Mouse (Mus musculus) hindbrain, embryonic 13.5 days (tissue): ENCODE measurements around the gene Ubxn11. TPM values are rescaled to one million over a fixed set of nuclear protein-coding genes. Genes with fewer than 3 reads are reported as not detected.
A peak's percentile ranks its signal among the peaks of the same experiment; 100 is the strongest.
"Not testable (repeated sequence)": the region's sequence is repeated elsewhere in the genome, so short reads cannot be mapped to it uniquely, and the experiment has no call there.

Source experiments
- ATAC-seq: fragments of 200-750 bp; cut with Nextera tagmentation; 2 replicates; pipeline ENCODE4 v1.8.0; 2017; ENCODE audit warnings: moderate TSS enrichment; ENCODE audit not compliant: low FRiP score
- H3K27ac ChIP-seq: fragments of 300-500 bp; sonication (generic); 2 replicates; pipeline ENCODE4 v1.5.1; 2015; ENCODE audit warnings: inconsistent platforms, mild to moderate bottlenecking, moderate library complexity
- H3K27me3 ChIP-seq: fragments of 300-500 bp; sonication (generic); 2 replicates; pipeline ENCODE4 v1.6.1; 2015; ENCODE audit warnings: mild to moderate bottlenecking, inconsistent platforms
- H3K36me3 ChIP-seq: fragments of 300-500 bp; sonication (generic); 2 replicates; pipeline ENCODE4 v1.6.1; 2015; ENCODE audit warnings: mild to moderate bottlenecking, inconsistent platforms
- H3K4me1 ChIP-seq: fragments of 300-500 bp; sonication (generic); replicated peaks from 2 replicates; pipeline ENCODE4 v1.6.1; 2015; ENCODE audit warnings: inconsistent platforms
- H3K4me2 ChIP-seq: fragments of 300-500 bp; sonication (generic); 2 replicates; pipeline ENCODE4 v1.6.1; 2015; ENCODE audit warnings: inconsistent platforms, mild to moderate bottlenecking, moderate library complexity
- H3K4me3 ChIP-seq: fragments of 300-500 bp; sonication (generic); 2 replicates; pipeline ENCODE4 v1.5.1; 2015; ENCODE audit warnings: mild to moderate bottlenecking, inconsistent platforms
- H3K9ac ChIP-seq: fragments of 300-500 bp; sonication (generic); 2 replicates; pipeline ENCODE4 v1.6.1; 2015; ENCODE audit warnings: mild to moderate bottlenecking, inconsistent platforms
- H3K9me3 ChIP-seq: fragments of 300-500 bp; sonication (generic); 2 replicates; pipeline ENCODE4 v1.6.1; 2016; ENCODE audit warnings: inconsistent platforms
- WGBS: fragments of 180-500 bp; shearing (Covaris S2); methylation state at CpG from one replicate; pipeline ENCODE4 v1.1.7; 2015; 5-methylcytosine and 5-hydroxymethylcytosine counted together
- polyA plus RNA-seq: library from polyadenylated mRNA; unstranded; fragments of >200 nt; fragmentation: Nextera tagmentation; extraction: Ambion mirVana; gene quantifications from 2 replicates; pipeline ENCODE4 v1.2.1, GENCODE M21; 2015

The Ubxn11 gene
- polyA plus RNA-seq, 1 experiment from 2014 or later: 16.0 TPM

DNA sequence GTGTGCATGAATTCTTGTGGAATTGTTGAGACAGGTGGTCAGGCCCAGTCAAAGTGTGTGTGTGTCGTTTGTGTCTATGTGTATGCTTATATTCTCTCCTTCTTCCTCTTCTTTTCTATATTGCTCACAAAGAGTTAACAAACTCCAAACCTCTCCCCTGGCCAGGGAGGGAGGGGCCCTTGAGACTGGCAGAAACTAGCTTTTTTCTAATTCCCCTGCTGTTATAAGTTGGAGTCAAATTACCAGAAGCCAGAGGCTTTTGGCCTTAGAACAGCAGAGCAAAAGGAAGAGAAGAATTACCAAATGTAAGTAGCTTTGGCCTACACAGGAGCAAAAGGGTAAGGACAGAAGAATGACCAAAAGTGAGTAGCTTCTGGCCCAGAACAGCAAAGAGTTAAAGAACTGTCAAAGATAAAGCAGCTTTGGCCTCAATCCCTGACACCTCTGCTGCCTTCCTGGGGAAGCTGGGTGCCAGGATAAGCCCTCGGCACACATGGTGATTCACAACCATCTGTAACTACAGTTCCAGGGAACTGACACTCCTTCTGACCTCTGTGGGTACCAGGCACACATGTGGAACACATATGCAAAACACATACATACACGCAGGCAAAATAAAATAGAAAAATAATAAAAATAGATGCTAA lies 34.0 kb downstream of the Ubxn11 start:
- H3K9ac ChIP-seq: no peak overlapping the region
- no peak overlapping the region for H3K27ac ChIP-seq
- no peaks in the 10 kb centered on the region for H3K9me3 ChIP-seq
- H3K4me1 ChIP-seq: no peaks in the 10 kb centered on the region
- H3K36me3 ChIP-seq: peaks cover 23% of the 10 kb centered on the region
- H3K4me3 ChIP-seq: no peak overlapping the region
- 82% methylated on average over 3 of the region's 3 CpGs for WGBS
- no peak for ATAC-seq
- H3K4me2 ChIP-seq: no peak overlapping the region
- no peaks in the 10 kb centered on the region for H3K27me3 ChIP-seq

DNA sequence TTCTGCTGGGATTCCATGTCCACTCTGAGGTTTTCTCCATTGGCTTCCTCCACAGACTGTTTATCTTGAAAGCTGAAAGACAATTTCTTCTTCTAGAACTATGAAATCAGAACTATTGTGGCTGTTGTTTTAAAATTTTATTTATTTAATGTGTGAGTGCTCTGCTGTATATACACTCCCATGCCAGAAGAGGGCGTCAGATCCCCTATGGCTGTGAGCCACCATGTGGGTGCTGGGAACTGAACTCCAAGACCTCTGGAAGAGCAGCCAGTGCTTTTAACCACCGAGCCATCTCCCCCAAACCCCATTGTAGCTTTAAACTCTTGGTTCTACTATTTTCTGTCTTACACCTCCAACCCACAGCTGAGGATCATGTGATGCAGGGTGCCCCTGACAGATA lies 36.5 kb downstream of the Ubxn11 start:
- H3K4me2 ChIP-seq: no peak overlapping the region
- no peaks in the 10 kb centered on the region for H3K9me3 ChIP-seq
- H3K4me3 ChIP-seq: no peak overlapping the region
- peaks cover 17% of the 10 kb centered on the region for H3K36me3 ChIP-seq
- no peaks in the 10 kb centered on the region for H3K4me1 ChIP-seq
- 95% methylated on average over 2 of the region's 2 CpGs for WGBS
- no peak overlapping the region for H3K27ac ChIP-seq
- H3K9ac ChIP-seq: no peak overlapping the region
- H3K27me3 ChIP-seq: no peaks in the 10 kb centered on the region
- ATAC-seq: no peak

DNA sequence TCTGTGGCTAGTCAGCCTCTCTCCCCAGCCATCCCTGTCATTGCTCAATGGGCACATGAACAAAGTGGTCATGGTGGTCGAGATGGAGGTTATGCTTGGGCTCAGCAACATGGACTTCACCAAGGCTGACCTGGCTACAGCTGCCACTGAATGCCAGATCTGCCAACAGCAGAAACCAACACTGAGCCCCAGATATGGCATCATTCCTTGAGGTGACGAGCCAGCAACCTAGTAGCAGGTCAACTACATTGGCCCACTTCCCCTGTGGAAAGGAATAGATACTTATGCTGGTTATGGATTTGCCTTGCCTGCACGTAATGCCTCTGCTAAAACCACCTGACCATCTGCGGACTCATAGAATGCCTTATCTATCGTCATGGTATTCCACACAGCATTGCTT lies 41.9 kb downstream of the Ubxn11 start:
- not testable (repeated sequence) for H3K9me3 ChIP-seq, H3K4me3 ChIP-seq, ATAC-seq, H3K27ac ChIP-seq, H3K4me2 ChIP-seq, H3K9ac ChIP-seq, H3K27me3 ChIP-seq, H3K4me1 ChIP-seq
- peaks cover 31% of the 10 kb centered on the region for H3K36me3 ChIP-seq
- 92% methylated on average over 5 of the region's 5 CpGs for WGBS

DNA sequence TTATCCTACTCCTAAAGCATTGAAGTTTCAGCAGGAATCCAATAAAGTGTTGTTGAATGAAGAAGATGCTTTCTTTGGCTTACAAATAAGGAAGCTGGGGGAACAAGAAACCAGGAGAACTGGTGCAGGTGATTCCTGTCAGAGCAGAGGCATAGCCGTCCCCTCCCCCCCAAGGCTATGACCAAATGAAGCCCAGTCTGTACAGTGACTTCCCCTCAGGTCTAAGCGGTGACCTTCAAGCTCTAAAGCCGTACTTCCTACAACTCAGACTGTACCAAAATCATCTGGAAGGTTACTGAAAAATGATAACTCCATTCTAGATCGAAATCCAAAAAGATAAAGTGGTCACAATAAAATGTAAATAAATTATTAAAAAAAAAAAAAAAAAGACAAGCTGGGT lies 47.0 kb downstream of the Ubxn11 start:
- no peak overlapping the region for H3K4me3 ChIP-seq
- no peak overlapping the region for H3K27ac ChIP-seq
- H3K4me2 ChIP-seq: no peak overlapping the region
- no peaks in the 10 kb centered on the region for H3K9me3 ChIP-seq
- H3K36me3 ChIP-seq: peaks cover 57% of the 10 kb centered on the region
- H3K4me1 ChIP-seq: no peaks in the 10 kb centered on the region
- no peak overlapping the region for H3K9ac ChIP-seq
- 99% methylated on average over 4 of the region's 4 CpGs for WGBS
- H3K27me3 ChIP-seq: no peaks in the 10 kb centered on the region
- ATAC-seq: no peak

DNA sequence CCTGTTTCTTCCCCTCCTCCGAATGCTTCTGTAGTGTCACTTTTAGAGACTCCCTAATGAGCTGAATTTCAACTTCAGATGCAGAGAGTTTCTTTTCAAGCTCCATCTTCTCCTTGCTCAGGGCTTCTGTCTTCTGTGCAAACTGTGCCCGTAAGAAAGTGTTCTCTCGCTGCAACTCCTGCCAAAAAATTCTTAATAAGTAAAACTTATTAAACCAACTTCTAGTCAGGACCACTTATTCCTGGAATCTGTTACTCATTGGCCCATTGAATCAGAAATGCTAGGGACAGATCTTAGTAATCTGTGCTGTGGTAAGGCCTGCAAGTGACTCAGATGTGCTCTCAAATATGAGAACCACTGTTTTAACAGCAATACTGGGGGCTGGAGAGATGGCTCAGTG lies 49.7 kb downstream of the Ubxn11 start:
- Histone ChIP-seq H3K4me3 (no peak overlapping the region), H3K27me3 (no peaks in the 10 kb centered on the region)
- 95% methylated on average over 3 of the region's 3 CpGs for WGBS

DNA sequence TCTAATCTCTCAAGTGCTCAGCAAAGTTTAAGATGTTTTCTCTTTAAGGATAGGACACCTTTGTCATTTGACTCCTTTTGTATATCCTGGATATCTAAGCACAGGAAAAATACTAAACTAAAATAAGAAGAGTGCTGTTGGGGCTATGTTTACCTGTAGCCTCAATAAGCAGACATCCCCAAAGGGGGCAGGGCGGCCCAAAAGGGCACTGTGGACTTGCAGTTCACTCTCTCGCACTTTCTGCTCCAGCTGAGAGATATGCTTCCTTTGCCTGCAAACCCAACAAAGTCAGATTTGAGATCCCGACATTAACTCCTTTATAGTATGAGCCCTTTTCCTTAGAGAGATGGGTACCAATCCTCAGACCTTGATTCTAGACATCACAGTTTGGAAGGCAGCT lies 51.3 kb downstream of the Ubxn11 start:
- WGBS: 97% methylated on average over 3 of the region's 3 CpGs
- ATAC-seq: no peak
- peaks cover 45% of the 10 kb centered on the region for H3K36me3 ChIP-seq

More for the DNA sequence above, 49.7 kb downstream of the Ubxn11 start:
- no peak overlapping the region for H3K9ac ChIP-seq
- no peak overlapping the region for H3K4me2 ChIP-seq
- no peak for ATAC-seq
- H3K9me3 ChIP-seq: no peaks in the 10 kb centered on the region
- no peak overlapping the region for H3K27ac ChIP-seq
- H3K4me1 ChIP-seq: no peaks in the 10 kb centered on the region
- H3K36me3 ChIP-seq: peaks cover 60% of the 10 kb centered on the region

DNA sequence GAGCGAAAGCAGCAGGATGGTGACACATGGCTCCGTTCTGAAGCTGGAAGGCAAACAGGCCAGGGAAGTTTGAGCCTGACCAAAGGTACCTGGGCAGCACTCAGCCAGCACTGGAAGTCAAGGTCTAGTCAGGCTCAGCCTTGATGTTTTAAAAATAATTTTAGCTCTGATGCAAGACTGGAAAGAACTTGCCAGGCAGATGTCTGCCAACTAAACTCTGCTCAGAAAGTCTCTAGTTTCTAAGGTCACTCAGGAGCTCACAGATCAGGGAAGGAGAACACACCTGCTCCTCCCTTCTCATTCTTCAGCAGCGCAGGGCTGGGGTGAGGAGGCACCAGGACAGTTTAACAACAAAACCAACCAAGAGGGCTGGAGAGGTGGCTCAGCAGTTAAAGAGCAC lies 52.0 kb downstream of the Ubxn11 start:
- no peaks in the 10 kb centered on the region for H3K4me1 ChIP-seq
- ATAC-seq: no peak

More for the DNA sequence above, 51.3 kb downstream of the Ubxn11 start:
- Histone ChIP-seq H3K4me2 (no peak overlapping the region), H3K9me3 (no peaks in the 10 kb centered on the region), H3K4me3 (no peak overlapping the region), H3K27me3 (peaks cover 2% of the 10 kb centered on the region; the same call in 1 of the 2 replicates), H3K27ac (no peak overlapping the region), H3K4me1 (no peaks in the 10 kb centered on the region), H3K9ac (no peak overlapping the region)

DNA sequence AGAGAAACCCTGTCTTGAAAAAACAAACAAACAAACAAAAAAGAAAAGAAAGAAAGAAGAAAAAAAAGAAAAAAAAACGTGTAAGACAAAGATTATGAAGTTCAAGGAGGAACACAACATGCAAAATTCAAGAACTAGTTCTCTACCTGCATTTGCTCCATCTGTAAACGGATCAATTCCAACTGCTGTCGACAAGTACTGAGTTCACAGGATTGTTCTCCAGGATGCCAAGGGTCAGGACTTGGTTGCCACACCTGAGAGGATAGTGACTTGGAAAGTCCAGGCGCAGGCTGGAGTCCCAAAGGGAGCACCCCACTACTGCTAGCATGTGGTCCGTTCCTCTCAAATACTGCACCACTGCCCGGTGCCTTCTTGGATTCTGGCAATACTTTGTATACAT lies 53.2 kb downstream of the Ubxn11 start:
- Histone ChIP-seq H3K9me3 (no peaks in the 10 kb centered on the region), H3K27me3 (peaks cover 7% of the 10 kb centered on the region; the same call in 1 of the 2 replicates), H3K9ac (no peak overlapping the region), H3K36me3 (peaks cover 40% of the 10 kb centered on the region), H3K4me2 (no peak overlapping the region), H3K4me3 (no peak overlapping the region), H3K4me1 (no peaks in the 10 kb centered on the region), H3K27ac (no peak overlapping the region)
- no peak for ATAC-seq
- WGBS: 89% methylated on average over 6 of the region's 6 CpGs

More for the DNA sequence above, 52.0 kb downstream of the Ubxn11 start:
- H3K27ac ChIP-seq: no peak overlapping the region
- WGBS: 99% methylated on average over 3 of the region's 3 CpGs
- H3K4me3 ChIP-seq: no peak overlapping the region
- no peaks in the 10 kb centered on the region for H3K9me3 ChIP-seq
- peaks cover 45% of the 10 kb centered on the region for H3K36me3 ChIP-seq
- H3K27me3 ChIP-seq: peaks cover 7% of the 10 kb centered on the region; the same call in 1 of the 2 replicates
- H3K4me2 ChIP-seq: no peak overlapping the region
- no peak overlapping the region for H3K9ac ChIP-seq

DNA sequence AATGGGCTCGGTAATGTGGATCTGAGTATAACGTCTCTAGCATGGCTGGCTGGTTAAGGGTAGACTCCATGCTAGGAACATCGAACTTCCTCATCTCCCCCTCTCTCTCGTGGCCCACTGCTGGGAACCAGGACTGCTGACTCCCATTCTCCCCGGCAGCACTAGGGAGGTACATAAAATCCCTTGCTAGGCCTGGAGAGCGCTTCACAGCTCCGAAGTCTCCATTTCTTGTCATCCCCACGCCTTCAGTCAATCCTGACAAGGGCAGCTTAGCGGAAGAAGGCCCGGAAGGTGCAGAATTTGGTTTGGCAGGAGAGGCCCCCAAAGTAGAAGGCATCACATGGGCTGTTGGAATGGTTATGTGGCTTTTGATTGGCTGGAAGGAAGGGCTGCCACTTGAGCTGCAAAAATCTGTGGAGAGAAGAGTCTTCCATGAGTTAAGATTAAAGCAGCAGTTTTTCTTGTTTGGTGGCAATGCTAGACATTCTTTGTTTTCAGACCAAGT lies 53.6 kb downstream of the Ubxn11 start:
- 94% methylated on average over 10 of the region's 10 CpGs for WGBS

DNA sequence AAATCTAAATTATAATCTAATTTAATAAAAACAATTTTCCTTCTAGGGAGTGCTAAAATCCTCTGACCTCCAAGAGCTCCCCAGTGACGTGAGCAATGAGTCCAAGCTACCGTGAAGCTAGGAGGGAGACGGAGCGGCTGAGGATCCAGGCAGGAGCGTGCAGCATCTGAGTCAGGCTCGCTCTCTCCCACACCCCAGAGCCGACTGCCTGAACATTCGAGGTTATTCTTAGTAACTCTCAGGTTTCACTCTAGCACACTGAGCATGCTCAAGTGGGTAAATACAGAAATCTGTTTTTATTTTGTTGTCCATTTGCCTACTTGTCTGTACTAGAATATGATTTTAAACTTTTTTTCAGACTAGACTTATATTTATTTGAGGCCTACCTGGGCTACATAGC lies 54.4 kb downstream of the Ubxn11 start:
- WGBS: 79% methylated on average over 8 of the region's 8 CpGs
- no peaks in the 10 kb centered on the region for H3K4me1 ChIP-seq

More for the DNA sequence above, 53.6 kb downstream of the Ubxn11 start:
- no peaks in the 10 kb centered on the region for H3K9me3 ChIP-seq
- no peaks in the 10 kb centered on the region for H3K4me1 ChIP-seq
- H3K9ac ChIP-seq: no peak overlapping the region
- no peak overlapping the region for H3K27ac ChIP-seq
- peaks cover 7% of the 10 kb centered on the region; the same call in 1 of the 2 replicates for H3K27me3 ChIP-seq
- H3K4me2 ChIP-seq: no peak overlapping the region
- no peak overlapping the region for H3K4me3 ChIP-seq
- no peak for ATAC-seq
- peaks cover 36% of the 10 kb centered on the region for H3K36me3 ChIP-seq

DNA sequence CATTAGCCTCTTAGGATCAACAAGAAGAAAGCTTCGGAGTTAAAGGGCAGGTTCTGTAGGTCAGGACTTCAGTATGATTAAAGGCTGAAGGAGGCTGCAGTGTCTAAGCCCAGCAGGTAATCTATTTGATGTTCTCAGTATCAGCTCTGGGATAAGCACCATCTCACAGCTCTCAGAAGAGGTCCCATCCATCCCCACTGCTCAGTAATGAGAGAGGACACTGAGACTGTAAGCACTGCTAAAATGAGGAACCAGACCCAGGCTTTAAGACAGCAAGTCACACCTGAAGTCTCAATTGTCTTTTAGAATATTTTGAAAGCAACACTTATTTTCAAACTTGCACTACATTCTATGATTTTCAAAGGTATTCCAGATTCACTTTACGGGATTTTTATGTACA lies 55.2 kb downstream of the Ubxn11 start:
- WGBS: 91% methylated on average over 2 of the region's 2 CpGs
- Histone ChIP-seq H3K27ac (no peak overlapping the region), H3K4me1 (no peaks in the 10 kb centered on the region), H3K4me2 (no peak overlapping the region), H3K27me3 (peaks cover 7% of the 10 kb centered on the region; the same call in 1 of the 2 replicates), H3K36me3 (peaks cover 26% of the 10 kb centered on the region), H3K9me3 (no peaks in the 10 kb centered on the region), H3K9ac (no peak overlapping the region), H3K4me3 (no peak overlapping the region)
- no peak for ATAC-seq

More for the DNA sequence above, 54.4 kb downstream of the Ubxn11 start:
- H3K9ac ChIP-seq: no peak overlapping the region
- H3K27ac ChIP-seq: no peak overlapping the region
- H3K4me3 ChIP-seq: no peak overlapping the region
- peaks cover 29% of the 10 kb centered on the region for H3K36me3 ChIP-seq
- no peaks in the 10 kb centered on the region for H3K9me3 ChIP-seq
- no peak overlapping the region for H3K4me2 ChIP-seq
- peaks cover 7% of the 10 kb centered on the region; the same call in 1 of the 2 replicates for H3K27me3 ChIP-seq
- no peak for ATAC-seq

DNA sequence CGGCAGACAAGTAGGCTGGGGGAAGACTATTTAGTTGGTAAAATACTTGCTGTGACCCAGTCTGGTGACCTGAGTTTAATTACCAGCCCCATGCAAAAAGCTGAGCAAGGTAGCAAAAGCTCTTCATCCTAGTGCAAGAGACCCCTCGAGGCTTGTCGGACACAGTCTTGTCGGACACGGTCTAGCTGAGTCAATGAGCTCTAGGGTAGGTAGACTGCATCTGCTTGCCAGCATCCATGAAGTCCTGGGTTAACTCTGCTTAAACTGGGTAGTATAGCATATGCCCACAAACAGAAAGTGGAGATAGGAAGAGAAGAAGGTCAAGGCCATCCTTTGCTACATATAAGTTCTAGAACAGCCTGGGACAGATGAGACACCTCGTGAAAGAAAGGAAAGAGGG lies 56.4 kb downstream of the Ubxn11 start:
- Histone ChIP-seq H3K4me1 (no peaks in the 10 kb centered on the region), H3K36me3 (peaks cover 16% of the 10 kb centered on the region), H3K4me3 (no peak overlapping the region), H3K27ac (no peak overlapping the region), H3K9me3 (no peaks in the 10 kb centered on the region), H3K27me3 (peaks cover 7% of the 10 kb centered on the region; the same call in 1 of the 2 replicates), H3K9ac (no peak overlapping the region), H3K4me2 (no peak overlapping the region)
- no peak for ATAC-seq
- WGBS: 78% methylated on average over 6 of the region's 6 CpGs

DNA sequence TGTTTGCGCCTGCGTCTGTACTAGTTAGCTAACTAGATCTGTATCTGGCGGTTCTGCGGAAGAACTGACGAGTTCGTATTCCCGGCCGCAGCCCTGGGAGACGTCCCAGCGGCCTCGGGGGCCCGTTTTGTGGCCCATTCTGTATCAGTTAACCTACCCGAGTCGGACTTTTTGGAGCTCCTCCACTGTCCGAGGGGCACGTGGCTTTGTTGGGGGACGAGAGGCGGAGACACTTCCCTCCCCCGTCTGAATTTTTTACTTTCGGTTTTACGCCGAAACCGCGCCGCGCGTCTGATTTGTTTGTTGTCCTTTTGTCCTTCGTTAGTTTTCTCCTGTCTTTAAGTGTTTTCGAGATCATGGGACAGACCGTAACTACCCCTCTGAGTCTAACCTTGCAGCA lies 57.7 kb downstream of the Ubxn11 start:
- H3K27me3 ChIP-seq, ATAC-seq, H3K4me1 ChIP-seq, H3K9me3 ChIP-seq, H3K27ac ChIP-seq: not testable (repeated sequence)
- H3K4me3 ChIP-seq: peak overlapping the region; percentile 47
- WGBS: 9% methylated on average over 30 of the region's 30 CpGs
- H3K36me3 ChIP-seq: peaks cover 12% of the 10 kb centered on the region
- H3K9ac ChIP-seq: peak overlapping the region; percentile 60; the same call in 1 of the 2 replicates
- H3K4me2 ChIP-seq: peak overlapping the region; percentile 61
